Mouse (Mus musculus): ENCODE measurements around the gene Enoph1. TPM values are rescaled to one million over a fixed set of nuclear protein-coding genes. Genes with fewer than 3 reads are reported as not detected.
A peak's percentile ranks its signal among the peaks of the same experiment; 100 is the strongest.

The Enoph1 gene
- polyA plus RNA-seq, 1 experiment from 2014 or later = 61.3 TPM

GRCm38 (mm10) chr5:100058729-100059128 is 18.9 kb downstream of the Enoph1 start:
- no peak overlapping the region for H3K27ac ChIP-seq (ENCODE audit: low read length)
- H3K4me3 ChIP-seq (ENCODE audit: low read depth, low read length) = no peak overlapping the region
- 39% methylated on average over 6 of the region's 6 CpGs for WGBS
- H3K36me3 ChIP-seq (ENCODE audit: control insufficient read depth, insufficient read depth, low read length) = peaks cover 22% of the 10 kb centered on the region
- H3K27me3 ChIP-seq (ENCODE audit: control insufficient read depth, insufficient read depth, low read depth, low read length) = no peaks in the 10 kb centered on the region
- H3K9ac ChIP-seq (ENCODE audit: low read depth, low read length) = no peak overlapping the region
- H3K9me3 ChIP-seq (replicated peaks; ENCODE audit: control insufficient read depth, low read length, poor library complexity, severe bottlenecking) = no peaks in the 10 kb centered on the region
- peaks cover 18% of the 10 kb centered on the region for H3K4me1 ChIP-seq (ENCODE audit: control insufficient read depth, insufficient read depth, low read length)
- H3K4me2 ChIP-seq (ENCODE audit: low read length) = no peak overlapping the region
- ATAC-seq = no peak

GRCm38 (mm10) chr5:100059326-100059725 is 19.5 kb downstream of the Enoph1 start:
- Histone ChIP-seq H3K27me3 (ENCODE audit: control insufficient read depth, insufficient read depth, low read depth, low read length) (no peaks in the 10 kb centered on the region), H3K9me3 (replicated peaks; ENCODE audit: control insufficient read depth, low read length, poor library complexity, severe bottlenecking) (no peaks in the 10 kb centered on the region), H3K4me2 (ENCODE audit: low read length) (no peak overlapping the region), H3K4me1 (ENCODE audit: control insufficient read depth, insufficient read depth, low read length) (peaks cover 18% of the 10 kb centered on the region), H3K4me3 (ENCODE audit: low read depth, low read length) (no peak overlapping the region), H3K27ac (ENCODE audit: low read length) (no peak overlapping the region), H3K9ac (ENCODE audit: low read depth, low read length) (no peak overlapping the region), H3K36me3 (ENCODE audit: control insufficient read depth, insufficient read depth, low read length) (peaks cover 24% of the 10 kb centered on the region)
- 67% methylated on average over 6 of the region's 6 CpGs for WGBS
- no peak for ATAC-seq

GRCm38 (mm10) chr5:100060876-100061275 is 21.1 kb downstream of the Enoph1 start:
- Histone ChIP-seq H3K4me2 (ENCODE audit: low read length) (no peak overlapping the region), H3K36me3 (ENCODE audit: control insufficient read depth, insufficient read depth, low read length) (peaks cover 28% of the 10 kb centered on the region), H3K4me1 (ENCODE audit: control insufficient read depth, insufficient read depth, low read length) (peaks cover 13% of the 10 kb centered on the region), H3K9me3 (replicated peaks; ENCODE audit: control insufficient read depth, low read length, poor library complexity, severe bottlenecking) (no peaks in the 10 kb centered on the region), H3K27ac (ENCODE audit: low read length) (no peak overlapping the region), H3K4me3 (ENCODE audit: low read depth, low read length) (no peak overlapping the region), H3K9ac (ENCODE audit: low read depth, low read length) (no peak overlapping the region), H3K27me3 (ENCODE audit: control insufficient read depth, insufficient read depth, low read depth, low read length) (no peaks in the 10 kb centered on the region)
- ATAC-seq = no peak
- WGBS = 96% methylated on average over 14 of the region's 14 CpGs

GRCm38 (mm10) chr5:100067579-100067978 is 27.8 kb downstream of the Enoph1 start:
- Histone ChIP-seq H3K9me3 (replicated peaks; ENCODE audit: control insufficient read depth, low read length, poor library complexity, severe bottlenecking) (no peaks in the 10 kb centered on the region), H3K9ac (ENCODE audit: low read depth, low read length) (no peak overlapping the region), H3K27ac (ENCODE audit: low read length) (no peak overlapping the region), H3K27me3 (ENCODE audit: control insufficient read depth, insufficient read depth, low read depth, low read length) (no peaks in the 10 kb centered on the region), H3K4me3 (ENCODE audit: low read depth, low read length) (no peak overlapping the region), H3K4me2 (ENCODE audit: low read length) (no peak overlapping the region), H3K36me3 (ENCODE audit: control insufficient read depth, insufficient read depth, low read length) (peaks cover 24% of the 10 kb centered on the region), H3K4me1 (ENCODE audit: control insufficient read depth, insufficient read depth, low read length) (peaks cover 3% of the 10 kb centered on the region; the same call in 1 of the 2 replicates)
- 94% methylated on average over 16 of the region's 16 CpGs for whole genome bisulfite sequencing
- no peak for ATAC-seq

- WGBS = 96% methylated on average over 2 of the region's 2 CpGs
- H3K36me3 ChIP-seq (ENCODE audit: control insufficient read depth, insufficient read depth, low read length) = peaks cover 15% of the 10 kb centered on the region
Observed at GRCm38 (mm10) chr5:100069526-100069925, 29.7 kb downstream of the Enoph1 start.

GRCm38 (mm10) chr5:100070255-100070654 is 30.5 kb downstream of the Enoph1 start:
- no peak overlapping the region for H3K4me3 ChIP-seq (ENCODE audit: low read depth, low read length)
- no peaks in the 10 kb centered on the region for H3K9me3 ChIP-seq (replicated peaks; ENCODE audit: control insufficient read depth, low read length, poor library complexity, severe bottlenecking)
- peaks cover 15% of the 10 kb centered on the region for H3K36me3 ChIP-seq (ENCODE audit: control insufficient read depth, insufficient read depth, low read length)
- peaks cover 3% of the 10 kb centered on the region; the same call in 1 of the 2 replicates for H3K4me1 ChIP-seq (ENCODE audit: control insufficient read depth, insufficient read depth, low read length)
- peak; percentile 59; the same call in 1 of the 2 replicates for ATAC-seq
- no peaks in the 10 kb centered on the region for H3K27me3 ChIP-seq (ENCODE audit: control insufficient read depth, insufficient read depth, low read depth, low read length)
- H3K9ac ChIP-seq (ENCODE audit: low read depth, low read length) = no peak overlapping the region
- 33% methylated on average over 3 of the region's 3 CpGs for WGBS
- H3K4me2 ChIP-seq (ENCODE audit: low read length) = no peak overlapping the region
- no peak overlapping the region for H3K27ac ChIP-seq (ENCODE audit: low read length)

More at GRCm38 (mm10) chr5:100069526-100069925, 29.7 kb downstream of the Enoph1 start:
- Histone ChIP-seq H3K4me3 (ENCODE audit: low read depth, low read length) (no peak overlapping the region), H3K27ac (ENCODE audit: low read length) (no peak overlapping the region), H3K27me3 (ENCODE audit: control insufficient read depth, insufficient read depth, low read depth, low read length) (no peaks in the 10 kb centered on the region), H3K4me2 (ENCODE audit: low read length) (no peak overlapping the region), H3K4me1 (ENCODE audit: control insufficient read depth, insufficient read depth, low read length) (peaks cover 3% of the 10 kb centered on the region; the same call in 1 of the 2 replicates), H3K9ac (ENCODE audit: low read depth, low read length) (no peak overlapping the region), H3K9me3 (replicated peaks; ENCODE audit: control insufficient read depth, low read length, poor library complexity, severe bottlenecking) (no peaks in the 10 kb centered on the region)
- no peak for ATAC-seq

- Histone ChIP-seq H3K27ac (ENCODE audit: low read length) (no peak overlapping the region), H3K36me3 (ENCODE audit: control insufficient read depth, insufficient read depth, low read length) (peaks cover 7% of the 10 kb centered on the region; the same call in 1 of the 2 replicates), H3K4me1 (ENCODE audit: control insufficient read depth, insufficient read depth, low read length) (peaks cover 3% of the 10 kb centered on the region; the same call in 1 of the 2 replicates), H3K4me3 (ENCODE audit: low read depth, low read length) (no peak overlapping the region), H3K27me3 (ENCODE audit: control insufficient read depth, insufficient read depth, low read depth, low read length) (no peaks in the 10 kb centered on the region), H3K4me2 (ENCODE audit: low read length) (no peak overlapping the region), H3K9ac (ENCODE audit: low read depth, low read length) (no peak overlapping the region), H3K9me3 (replicated peaks; ENCODE audit: control insufficient read depth, low read length, poor library complexity, severe bottlenecking) (no peaks in the 10 kb centered on the region)
- WGBS = 89% methylated on average over 5 of the region's 5 CpGs
- no peak for ATAC-seq
Observed at GRCm38 (mm10) chr5:100071541-100071940, 31.8 kb downstream of the Enoph1 start.

- no peak for ATAC-seq
- 40% methylated on average over 9 of the region's 9 CpGs for WGBS
- H3K27ac ChIP-seq (ENCODE audit: low read length) = no peak overlapping the region
- peaks cover 6% of the 10 kb centered on the region; the same call in 1 of the 2 replicates for H3K36me3 ChIP-seq (ENCODE audit: control insufficient read depth, insufficient read depth, low read length)
- no peak overlapping the region for H3K9ac ChIP-seq (ENCODE audit: low read depth, low read length)
- H3K27me3 ChIP-seq (ENCODE audit: control insufficient read depth, insufficient read depth, low read depth, low read length) = no peaks in the 10 kb centered on the region
- H3K9me3 ChIP-seq (replicated peaks; ENCODE audit: control insufficient read depth, low read length, poor library complexity, severe bottlenecking) = no peaks in the 10 kb centered on the region
- no peak overlapping the region for H3K4me2 ChIP-seq (ENCODE audit: low read length)
- H3K4me1 ChIP-seq (ENCODE audit: control insufficient read depth, insufficient read depth, low read length) = peaks cover 3% of the 10 kb centered on the region; the same call in 1 of the 2 replicates
- no peak overlapping the region for H3K4me3 ChIP-seq (ENCODE audit: low read depth, low read length)
Observed at GRCm38 (mm10) chr5:100072557-100072956, 32.8 kb downstream of the Enoph1 start.

- Histone ChIP-seq H3K27ac (ENCODE audit: low read length) (no peak overlapping the region), H3K4me3 (ENCODE audit: low read depth, low read length) (no peak overlapping the region), H3K36me3 (ENCODE audit: control insufficient read depth, insufficient read depth, low read length) (no peaks in the 10 kb centered on the region), H3K9ac (ENCODE audit: low read depth, low read length) (no peak overlapping the region), H3K9me3 (replicated peaks; ENCODE audit: control insufficient read depth, low read length, poor library complexity, severe bottlenecking) (no peaks in the 10 kb centered on the region), H3K27me3 (ENCODE audit: control insufficient read depth, insufficient read depth, low read depth, low read length) (no peaks in the 10 kb centered on the region), H3K4me1 (ENCODE audit: control insufficient read depth, insufficient read depth, low read length) (peaks cover 9% of the 10 kb centered on the region; the same call in 1 of the 2 replicates), H3K4me2 (ENCODE audit: low read length) (no peak overlapping the region)
- ATAC-seq = no peak
- WGBS = 54% methylated on average over 4 of the region's 4 CpGs
Observed at GRCm38 (mm10) chr5:100074571-100074970, 34.8 kb downstream of the Enoph1 start.
